ENCODE assay signal across 8 mouse cellular contexts in the genomic region with DNA sequence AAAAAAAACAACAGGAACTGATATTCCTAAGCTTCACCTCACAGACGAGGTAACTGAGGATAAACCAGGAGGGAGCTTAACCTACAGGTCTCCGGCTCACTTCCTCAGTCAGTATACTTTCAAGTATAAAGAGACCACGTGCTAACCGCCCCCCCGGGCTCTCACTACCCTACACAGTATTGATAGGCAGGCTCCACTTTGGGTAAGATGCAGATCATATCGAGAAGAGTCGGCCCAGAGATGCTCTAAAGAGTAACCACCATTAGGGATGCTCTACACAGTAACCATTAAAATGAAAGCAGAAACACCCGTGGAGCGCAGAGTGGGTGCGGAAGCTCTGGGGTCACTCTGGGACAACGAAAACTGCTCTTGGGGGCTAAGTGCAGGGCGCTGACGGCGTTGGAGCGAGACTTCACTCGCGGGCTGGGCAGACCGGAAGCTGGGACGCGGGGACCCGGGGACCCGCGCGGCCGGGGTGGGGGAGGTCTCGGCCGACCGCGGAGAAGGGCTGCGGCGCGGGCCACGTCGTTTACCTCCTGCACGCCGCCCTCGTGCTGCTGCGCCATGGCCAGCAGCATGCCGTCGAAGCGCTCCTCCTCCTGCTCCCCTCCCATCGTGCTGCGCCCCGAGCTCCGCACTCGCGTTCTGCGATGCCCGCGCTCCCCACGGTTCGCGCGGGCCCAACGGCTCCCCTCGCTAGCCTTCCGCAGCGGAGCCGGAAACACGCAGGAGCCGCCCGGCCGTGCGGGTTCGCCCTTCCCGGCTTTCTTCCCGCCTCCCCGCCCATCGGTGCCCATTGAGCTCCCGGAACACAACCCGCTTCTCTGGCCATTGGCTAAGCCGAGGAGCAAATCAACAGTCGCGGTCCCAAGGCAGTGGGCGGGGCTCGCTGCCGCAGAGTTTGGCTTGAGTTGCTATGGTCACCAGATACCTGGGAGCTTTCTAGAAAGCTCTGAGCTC. TPM values are rescaled to one million over a fixed set of nuclear protein-coding genes. Genes with fewer than 3 reads are reported as not detected.
DNase-seq lines count a peak whose midpoint lies in the region; ATAC-seq lines count a peak whose summit lies in the region.

A gene (minus strand): TSS at position 725 of the 960 bp plus-strand sequence.

- peak; percentile 99 for ATAC-seq in megakaryocyte progenitor cell, adult 5-6 weeks (replicated peaks; ENCODE audit: poor library complexity)

- peak; percentile 93 for DNase-seq in adipocyte (ENCODE audit: low spot score)
- DNase-seq in embryo, embryonic 10 days (ENCODE audit: low spot score) = peak; percentile 99
- DNase-seq in gastrocnemius, postnatal 10 days = peak; percentile 93
- DNase-seq in induced T-regulatory cell, adult 2 months (ENCODE audit: low read depth) = peak; percentile 97
- DNase-seq in left cerebral cortex, adult 9 months (ENCODE audit: low spot score in 2 of 2) = peak; percentile 90 to 96
- peak; percentile 94 for DNase-seq in right cerebral cortex, postnatal 14 days
- DNase-seq in urinary bladder, postnatal 36 days (ENCODE audit: low spot score in 2 of 2) = peak; percentile 95 to 97

RNA-seq across cellular contexts. Expression of the gene that starts here (rescaled TPM):
- 10 to 100 TPM; 53.3 to 62.3 TPM for total RNA-seq in gastrocnemius, postnatal 10 days (2021)
- total RNA-seq in megakaryocyte progenitor cell, adult 5-6 weeks (2015) = 181 and 191 TPM in 2 replicates
- 289 and 309 TPM in 2 replicates for total RNA-seq in megakaryocyte progenitor cell, adult 5-6 weeks (2017)

Comparison
In these comparisons a context has a peak if more than half of its experiments do, and no peak if none do; other contexts are left out.
1. Peak in every context shown above with its lines: DNase-seq and ATAC-seq.